Mouse (Mus musculus) B cell, adult 2 months (primary cell): ENCODE data around the gene Hs6st2.

Experiments
- DNase-seq, 2 experiments: peaks; one replicate each; pipeline ENCODE4 v3.0.0; 2022

Hs6st2 gene

GRCm38 (mm10) chrX:51681756-51682155 lies at the start of gene Hs6st2:
TSS of gene Hs6st2 (minus strand) at chrX:51681856.
- no peak for DNase-seq

- DNase-seq = no peak
These were observed 32.6 kb upstream of the Hs6st2 start for GRCm38 (mm10) chrX:51714086-51714745.

- DNase-seq = no peak
These were observed 31.3 kb upstream of the Hs6st2 start for GRCm38 (mm10) chrX:51712996-51713395.

GRCm38 (mm10) chrX:51702823-51703222 lies 21.2 kb upstream of the Hs6st2 start:
- DNase-seq = no peak

- DNase-seq = no peak
These were observed 17.4 kb upstream of the Hs6st2 start for GRCm38 (mm10) chrX:51699079-51699478.

GRCm38 (mm10) chrX:51686048-51686949 lies 4.6 kb upstream of the Hs6st2 start:
- DNase-seq = no peak

- DNase-seq = no peak
These were observed 2.8 kb upstream of the Hs6st2 start for GRCm38 (mm10) chrX:51684336-51685056.

- DNase-seq = no peak
These were observed 437 bp downstream of the Hs6st2 start for GRCm38 (mm10) chrX:51681170-51681667.

- DNase-seq = no peak
These were observed 1.1 kb downstream of the Hs6st2 start for GRCm38 (mm10) chrX:51680428-51681169.

GRCm38 (mm10) chrX:51679601-51680427 lies 1.8 kb downstream of the Hs6st2 start:
- no peak for DNase-seq

GRCm38 (mm10) chrX:51658236-51658635 lies 23.4 kb downstream of the Hs6st2 start:
- no peak for DNase-seq

- DNase-seq = no peak
These were observed 38.9 kb downstream of the Hs6st2 start for GRCm38 (mm10) chrX:51642661-51643257.

GRCm38 (mm10) chrX:51635756-51636155 lies 45.9 kb downstream of the Hs6st2 start:
- DNase-seq = no peak

- no peak for DNase-seq
These were observed 50.3 kb downstream of the Hs6st2 start for GRCm38 (mm10) chrX:51631376-51631775.

GRCm38 (mm10) chrX:51614384-51615004 lies 67.2 kb downstream of the Hs6st2 start:
- no peak for DNase-seq

GRCm38 (mm10) chrX:51610743-51611142 lies 70.9 kb downstream of the Hs6st2 start:
- DNase-seq = no peak

- no peak for DNase-seq
These were observed 75.3 kb downstream of the Hs6st2 start for GRCm38 (mm10) chrX:51606231-51606863.

- no peak for DNase-seq
These were observed 88.9 kb downstream of the Hs6st2 start for GRCm38 (mm10) chrX:51592751-51593150.

- DNase-seq = no peak
These were observed 91.1 kb downstream of the Hs6st2 start for GRCm38 (mm10) chrX:51590448-51591010.

- no peak for DNase-seq
These were observed 96.2 kb downstream of the Hs6st2 start for GRCm38 (mm10) chrX:51585444-51585843.
